Mouse (Mus musculus) G1E (cell line): ENCODE results near the gene Kcnk3. TPM values are rescaled to one million over a fixed set of nuclear protein-coding genes. Genes with fewer than 3 reads are reported as not detected.

Experiments used
- ATAC-seq: 2 replicates; pipeline ENCODE4 v1.8.0; 2016; ENCODE audit warnings: mild to moderate bottlenecking; ENCODE audit not compliant: insufficient number of reproducible peaks, poor library complexity, low FRiP score, severe bottlenecking; ENCODE audit errors: extremely low read depth
- DNase-seq: peaks from one replicate; pipeline ENCODE4 v3.0.0; 2012; ENCODE audit warnings: low spot score
- H3K27me3 ChIP-seq: 2 replicates; pipeline ENCODE4 v1.6.1; 2012; ENCODE audit warnings: mild to moderate bottlenecking, low read length, inconsistent platforms; ENCODE audit not compliant: insufficient read depth
- H3K36me3 ChIP-seq: replicated peaks from 2 replicates; pipeline ENCODE3; 2012; ENCODE audit warnings: mild to moderate bottlenecking, inconsistent platforms
- H3K4me1 ChIP-seq: 2 replicates; pipeline ENCODE4 v1.6.1; 2012; ENCODE audit warnings: low read depth, low read length, inconsistent platforms, mixed read lengths; ENCODE audit not compliant: insufficient read depth
- H3K4me3 ChIP-seq: 2 replicates; pipeline ENCODE4 v1.5.1; 2012; ENCODE audit warnings: low read depth, mild to moderate bottlenecking, inconsistent platforms, low read length, moderate library complexity, mixed read lengths
- H3K9me3 ChIP-seq: replicated peaks from 2 replicates; pipeline ENCODE4 v1.6.1; 2012; ENCODE audit warnings: inconsistent platforms
- CTCF ChIP-seq: IDR thresholded peaks from 2 replicates; pipeline ENCODE4 v1.5.1; 2012; ENCODE audit warnings: low read depth, low read length, inconsistent platforms, mixed read lengths
- GATA1 ChIP-seq: IDR thresholded peaks from 2 replicates; pipeline ENCODE4 v1.6.1; 2012; ENCODE audit warnings: borderline replicate concordance, low read length, inconsistent platforms, mixed read lengths
- GATA2 ChIP-seq: IDR thresholded peaks from 2 replicates; pipeline ENCODE4 v1.6.1; 2012; ENCODE audit warnings: low read depth, low read length, inconsistent platforms, borderline replicate concordance
- POLR2AphosphoS5 ChIP-seq: IDR thresholded peaks from 2 replicates; pipeline ENCODE4 v1.6.1; 2012; ENCODE audit warnings: low read depth, low read length, inconsistent platforms; ENCODE audit not compliant: insufficient replicate concordance
- TAL1 ChIP-seq: conservative IDR thresholded peaks from 2 replicates; pipeline ENCODE4 v1.6.1; 2012; ENCODE audit warnings: low read depth, low read length, inconsistent platforms, mixed read lengths
- polyA plus RNA-seq: library from polyadenylated mRNA; stranded (reverse); fragments of >175 nt; gene quantifications from 2 replicates; pipeline ENCODE4 v1.2.3, GENCODE M21; 2012
- total RNA-seq, 2 experiments: library from RNA; stranded (forward) in 1 of 2; stranded (reverse) in 1 of 2; fragments of 200-1000 nt in 1 of 2; fragments of >200 nt in 1 of 2; fragmentation: Nextera tagmentation in 1 of 2; gene quantifications; 2 replicates each; pipeline ENCODE4 v1.2.3; 2014 to 2017

Gene Kcnk3
- total and polyA plus RNA-seq, 3 experiments = 0.16 TPM; not detected in 2

DNA sequence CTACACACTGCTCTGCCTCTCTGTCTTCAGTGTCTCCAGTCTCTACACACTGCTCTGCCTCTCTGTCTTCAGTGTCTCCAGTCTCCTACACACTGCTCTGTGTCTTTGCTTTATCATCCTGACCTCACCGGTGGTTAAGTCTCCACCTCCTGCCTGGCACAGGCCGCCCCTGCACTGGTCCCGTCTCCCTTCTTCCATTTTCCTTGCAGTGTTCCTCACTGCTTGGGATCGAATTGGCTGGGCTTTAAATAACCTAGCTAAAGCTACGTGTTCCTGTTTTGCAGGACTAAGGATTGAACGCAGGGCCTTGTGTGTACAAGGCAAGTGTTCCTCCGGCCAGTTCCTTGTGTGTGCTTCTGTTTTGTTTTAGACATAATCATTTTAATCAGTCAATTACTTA lies 82.1 kb downstream of the Kcnk3 start:
- Histone ChIP-seq H3K4me3 (no peak overlapping the region; the same call in 1 of the 2 replicates), H3K4me1 (peaks cover 49% of the 10 kb centered on the region), H3K9me3 (no peaks in the 10 kb centered on the region), H3K36me3 (peaks cover 73% of the 10 kb centered on the region), H3K27me3 (no peaks in the 10 kb centered on the region)
- DNase-seq = no peak
- ATAC-seq = no peak
- TF ChIP-seq POLR2AphosphoS5 (no peak), CTCF (no peak), GATA1 (no peak), TAL1 (no peak), GATA2 (no peak)

GRCm38 (mm10) chr5:30674001-30674400 lies 86.0 kb downstream of the Kcnk3 start:
- Histone ChIP-seq H3K36me3 (peaks cover 90% of the 10 kb centered on the region), H3K4me1 (peaks cover 27% of the 10 kb centered on the region), H3K9me3 (no peaks in the 10 kb centered on the region), H3K4me3 (no peak overlapping the region), H3K27me3 (no peaks in the 10 kb centered on the region)
- no peak for TF ChIP-seq POLR2AphosphoS5
- TF ChIP-seq TAL1 = no peak
- no peak for TF ChIP-seq GATA1
- TF ChIP-seq GATA2 = no peak
- no peak for TF ChIP-seq CTCF
- ATAC-seq = no peak
- DNase-seq = no peak

Other genes starting within 250 kb of the Kcnk3 start
- not detected in 2 replicates for gene Otof, start 126.2 kb upstream of the Kcnk3 start, total RNA-seq (2014; fragmentation: Nextera tagmentation)
- under 0.01 TPM in 2 replicates for gene Otof, start 126.2 kb upstream of the Kcnk3 start, total RNA-seq (2017)
- gene Otof, start 126.2 kb upstream of the Kcnk3 start, polyA plus RNA-seq = not detected in 2 replicates
- gene 1700001C02Rik, start 122.1 kb upstream of the Kcnk3 start, total RNA-seq (2014; fragmentation: Nextera tagmentation) = not detected in 2 replicates
- not detected in 2 replicates for gene 1700001C02Rik, start 122.1 kb upstream of the Kcnk3 start, total RNA-seq (2017)
- gene 1700001C02Rik, start 122.1 kb upstream of the Kcnk3 start, polyA plus RNA-seq = not detected in 2 replicates
- gene Cib4, start 42.3 kb upstream of the Kcnk3 start, total RNA-seq (2014; fragmentation: Nextera tagmentation) = not detected in 2 replicates
- not detected in 2 replicates for gene Cib4, start 42.3 kb upstream of the Kcnk3 start, total RNA-seq (2017)
- gene Cib4, start 42.3 kb upstream of the Kcnk3 start, polyA plus RNA-seq = not detected in 2 replicates
- gene Slc35f6, start 59.8 kb downstream of the Kcnk3 start, total RNA-seq (2014; fragmentation: Nextera tagmentation) = 10.1 and 10.6 TPM in 2 replicates
- gene Slc35f6, start 59.8 kb downstream of the Kcnk3 start, total RNA-seq (2017) = 11.9 and 13.0 TPM in 2 replicates
- gene Slc35f6, start 59.8 kb downstream of the Kcnk3 start, polyA plus RNA-seq = 14.2 and 15.3 TPM in 2 replicates
- 165 and 203 TPM in 2 replicates for gene Cenpa, start 78.6 kb downstream of the Kcnk3 start, total RNA-seq (2014; fragmentation: Nextera tagmentation)
- 113 and 114 TPM in 2 replicates for gene Cenpa, start 78.6 kb downstream of the Kcnk3 start, total RNA-seq (2017)
- 307 and 368 TPM in 2 replicates for gene Cenpa, start 78.6 kb downstream of the Kcnk3 start, polyA plus RNA-seq
- not detected in 2 replicates for gene Dpysl5, start 123.4 kb downstream of the Kcnk3 start, total RNA-seq (2014; fragmentation: Nextera tagmentation)
- gene Dpysl5, start 123.4 kb downstream of the Kcnk3 start, total RNA-seq (2017) = under 0.01 and 0.49 TPM in 2 replicates
- not detected in 2 replicates for gene Dpysl5, start 123.4 kb downstream of the Kcnk3 start, polyA plus RNA-seq
- gene Mapre3, start 226.5 kb downstream of the Kcnk3 start, total RNA-seq (2014; fragmentation: Nextera tagmentation) = not detected in 2 replicates
- 0.12 and 0.27 TPM in 2 replicates for gene Mapre3, start 226.5 kb downstream of the Kcnk3 start, total RNA-seq (2017)
- gene Mapre3, start 226.5 kb downstream of the Kcnk3 start, polyA plus RNA-seq = not detected in 2 replicates